Mouse (Mus musculus) lung, postnatal 0 days (tissue): ENCODE data around the gene Agt.

ENCODE experiments used
- CTCF ChIP-seq: IDR thresholded peaks from 2 replicates; pipeline ENCODE4 v1.5.1; 2016; ENCODE audit warnings: antibody characterized with exemption, mild to moderate bottlenecking
- EP300 ChIP-seq: IDR thresholded peaks from 2 replicates; pipeline ENCODE4 v1.6.1; 2016; ENCODE audit warnings: antibody characterized with exemption, mild to moderate bottlenecking, control low read depth

DNA sequence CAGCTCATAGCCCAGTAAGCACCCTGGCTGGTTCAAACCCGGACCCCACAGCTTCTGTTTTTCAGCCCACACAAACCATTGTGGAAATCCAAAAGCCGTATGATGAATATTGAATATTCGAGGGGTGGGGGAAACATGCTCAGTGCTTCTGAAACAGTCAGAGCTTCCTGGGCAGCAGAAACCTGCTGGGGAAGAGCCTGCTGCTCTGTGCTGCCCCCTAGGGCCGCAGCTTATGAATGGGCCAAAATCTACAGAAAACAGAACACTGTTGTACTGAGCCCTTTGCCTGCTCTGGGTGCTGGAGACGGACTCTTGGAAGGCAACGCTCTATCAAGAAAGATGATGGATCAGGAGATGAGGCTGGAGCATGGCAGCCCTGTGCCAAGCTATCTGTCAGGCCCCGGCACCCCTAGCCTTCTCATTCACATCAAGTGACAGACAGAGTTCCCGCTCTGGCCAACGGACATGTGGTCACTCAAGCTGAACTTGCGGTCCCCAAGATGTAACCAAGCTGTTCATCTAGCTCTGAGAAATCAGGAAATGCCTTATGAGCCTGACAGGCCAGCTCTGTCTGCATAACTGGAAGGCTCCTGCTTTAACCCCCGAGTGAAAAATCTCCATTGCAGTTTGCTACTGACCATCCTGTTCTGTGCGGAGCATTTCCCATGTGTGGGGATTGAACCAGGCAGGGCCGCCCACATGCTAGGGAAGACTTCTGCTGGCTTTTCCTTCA lies 38.9 kb upstream of the Agt start:
- TF ChIP-seq CTCF (peak; percentile 76), EP300 (no peak)
